Mouse (Mus musculus) cerebellum, postnatal 25 days (tissue): ENCODE results near the gene Herc2.

Source experiments
- DNase-seq, 2 experiments: peaks; one replicate each; pipeline ENCODE4 v3.0.0; 2021; ENCODE audit warnings: mixed read lengths in 2 of 2

Gene Herc2

DNA sequence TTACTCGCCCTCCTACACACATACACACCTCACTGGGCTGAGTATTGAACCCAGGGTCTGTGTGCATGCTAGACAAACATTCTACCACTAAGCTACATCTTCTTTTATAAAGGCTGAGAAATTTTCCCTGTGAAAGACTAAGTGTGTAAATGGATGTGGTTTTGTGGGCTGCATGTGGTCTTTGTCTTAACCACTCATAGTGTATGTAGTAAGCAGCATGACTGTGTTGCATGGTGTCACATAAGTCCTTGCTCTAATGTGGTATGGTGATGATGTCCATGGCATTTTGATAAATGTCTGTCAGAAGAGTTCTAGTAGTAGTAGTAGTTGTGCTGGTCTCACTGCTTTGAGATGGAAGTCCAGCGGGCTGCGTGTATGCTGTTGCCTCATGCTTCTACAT, 152.8 kb downstream of the Herc2 start:
- no peak for DNase-seq

DNA sequence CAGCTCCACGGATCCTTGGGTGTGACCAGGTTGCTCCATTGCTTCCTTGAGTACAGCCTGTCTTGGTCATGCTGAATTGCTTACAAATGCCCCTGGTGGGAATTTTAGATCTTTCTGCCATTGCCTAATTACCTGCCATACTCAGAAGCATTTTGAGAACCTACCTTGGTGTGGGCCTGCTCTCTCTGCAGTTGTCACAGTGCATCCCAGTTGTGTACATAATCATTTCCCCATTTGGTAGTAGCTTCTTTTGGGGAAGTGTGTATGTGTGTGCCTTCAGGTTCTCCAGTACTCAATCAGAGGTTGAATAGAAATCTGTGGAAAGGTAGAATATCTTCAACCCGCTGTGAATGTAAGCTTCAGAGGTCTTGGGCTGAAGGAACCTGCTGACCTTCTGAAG, 153.3 kb downstream of the Herc2 start:
- DNase-seq, result no peak

DNA sequence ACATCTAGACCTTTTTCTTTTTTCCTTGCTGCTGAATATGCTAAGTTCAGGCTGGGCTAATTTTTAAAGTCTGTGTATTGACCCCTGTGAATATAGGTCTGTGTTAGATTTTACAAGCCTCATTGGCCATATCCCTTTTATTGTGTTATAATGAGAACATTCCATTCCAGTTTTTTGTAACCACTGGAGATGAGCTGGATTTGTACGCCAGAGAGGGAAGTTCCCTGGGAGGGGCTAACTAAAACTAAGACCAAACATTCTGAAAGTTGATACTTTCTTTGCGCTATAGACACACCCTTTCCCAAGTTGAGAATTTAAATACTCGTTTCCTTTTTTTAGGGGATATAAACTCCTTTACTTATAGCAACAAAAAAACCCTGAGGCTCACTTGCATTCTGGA, 154.9 kb downstream of the Herc2 start:
- no peak for DNase-seq

- no peak for DNase-seq
Observed at GRCm38 (mm10) chr7:56220811-56221210, 170.8 kb downstream of the Herc2 start.

GRCm38 (mm10) chr7:56235794-56236423, 185.9 kb downstream of the Herc2 start:
- no peak for DNase-seq

- DNase-seq, result no peak
Observed at GRCm38 (mm10) chr7:56236617-56237016, 186.6 kb downstream of the Herc2 start.

DNA sequence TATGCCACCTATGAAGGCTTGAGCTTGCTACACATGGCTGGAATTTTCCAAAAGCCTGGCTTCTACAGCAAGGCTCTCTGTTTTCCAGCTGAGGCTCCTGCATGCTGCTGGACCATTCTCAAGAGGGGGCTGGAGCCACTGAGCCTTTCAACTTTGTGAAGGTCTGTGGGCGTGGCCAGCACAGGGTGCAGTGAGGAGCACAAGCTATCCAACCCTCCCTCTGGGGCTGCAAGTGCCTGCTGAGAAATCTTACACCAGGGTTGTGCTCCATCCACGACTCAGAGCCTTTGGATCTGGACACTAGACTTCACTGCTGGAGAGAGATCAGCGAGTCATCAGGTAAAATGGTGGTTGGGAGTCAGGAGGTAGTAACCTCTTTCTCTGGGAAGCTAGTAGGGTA, 189.5 kb downstream of the Herc2 start, which contains the start of gene Oca2:
Oca2 (plus strand) TSS at position 218 of the 400 bp plus-strand sequence.
- no peak for DNase-seq

DNA sequence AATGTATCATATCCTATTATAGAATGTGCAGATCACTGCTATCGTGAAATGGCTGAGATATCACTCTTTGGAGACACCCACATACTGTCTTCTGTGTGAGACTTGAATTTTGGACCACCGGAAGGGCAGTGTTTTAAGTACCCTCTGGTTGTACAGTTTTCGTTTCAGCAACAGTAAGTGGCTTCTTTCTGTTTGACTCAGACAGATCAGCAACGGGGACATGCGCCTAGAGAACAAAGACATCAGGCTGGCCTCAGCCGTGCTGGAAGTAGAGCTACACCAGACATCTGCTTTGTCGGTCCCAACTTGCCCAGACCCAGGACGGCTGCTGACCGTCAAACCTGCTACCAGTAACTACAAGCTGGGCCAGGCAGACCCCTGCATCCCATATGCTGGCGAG, 204.6 kb downstream of the Herc2 start:
- DNase-seq, result no peak

DNA sequence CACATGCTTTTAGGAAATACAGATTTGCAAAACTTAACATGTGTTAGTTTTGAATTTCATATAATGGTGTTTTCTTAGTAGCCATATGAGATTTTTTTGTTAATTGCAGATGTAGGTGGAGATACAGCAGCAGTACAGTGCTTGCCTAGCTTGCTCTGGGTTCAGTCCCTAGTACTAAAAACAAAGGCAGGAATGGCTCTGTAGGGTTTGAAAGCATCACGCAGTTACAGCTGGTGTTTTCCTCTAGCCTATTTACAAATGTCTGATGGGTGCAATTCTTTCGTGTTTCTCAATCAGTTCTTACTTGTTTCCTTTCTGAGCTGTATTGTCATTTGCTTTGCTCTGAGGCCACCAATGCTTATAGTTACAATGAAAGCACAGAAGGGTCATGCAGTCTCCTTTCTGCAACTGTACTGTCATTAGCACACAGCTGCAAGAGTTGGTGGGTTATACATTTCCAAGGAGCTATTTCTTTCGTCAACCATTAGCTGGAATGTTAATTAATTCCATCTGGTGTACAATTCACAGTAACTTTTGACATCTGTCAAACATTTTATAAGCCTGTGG, 208.0 kb downstream of the Herc2 start:
- DNase-seq, result no peak

DNA sequence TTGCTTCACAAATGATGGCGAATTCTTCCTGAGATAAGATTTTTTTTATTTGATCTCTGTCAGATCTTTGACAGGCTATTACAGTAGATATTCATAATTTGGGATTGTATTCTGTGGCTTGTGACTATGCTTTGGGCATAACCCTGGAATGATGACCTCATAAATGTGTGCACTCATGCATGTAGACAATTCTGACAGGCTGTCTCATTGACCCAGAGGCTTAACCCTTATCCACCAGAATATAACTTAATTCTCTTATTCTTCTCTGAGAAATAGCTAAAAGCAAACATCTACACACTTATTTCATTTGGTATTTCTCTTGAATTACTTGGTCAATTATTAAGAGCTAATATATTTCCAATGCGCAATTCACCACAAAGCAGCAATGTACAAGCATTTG, 227.5 kb downstream of the Herc2 start:
- no peak for DNase-seq
